10 mouse cellular contexts compared by ENCODE assay signal in genomic region chr8:79384276-79385271, GRCm38 (mm10). TPM values are rescaled to one million over a fixed set of nuclear protein-coding genes. Genes with fewer than 3 reads are reported as not detected.
DNase-seq lines count a peak whose midpoint lies in the region; ATAC-seq lines count a peak whose summit lies in the region.
"Had no signal": no experiment of that assay in that cellular context is flagged by ENCODE, and none has a peak within 500 bp of the region (broad histone marks: within the 10 kb centered on the region; RNA-seq: fewer than 3 reads in every experiment).

No protein-coding gene starts in this region.

- no peak for DNase-seq in kidney, postnatal 14 days
- no peak for DNase-seq in spleen, postnatal 4 days (ENCODE audit: low spot score in 2 of 2)
- DNase-seq: layer of hippocampus, postnatal 36 days; thymus, postnatal 36 days had no signal

- peak; percentile 32; the same call in 1 of the 2 replicates for ATAC-seq in kidney, embryonic 14.5 days (ENCODE audit: low FRiP score, low TSS enrichment)
- no peak for ATAC-seq in embryonic facial prominence, embryonic 13.5 days (ENCODE audit: insufficient number of reproducible peaks, insufficient read depth, low FRiP score, low TSS enrichment, low read depth)
- ATAC-seq in intestine, embryonic 15.5 days, result no peak
- ATAC-seq in midbrain, embryonic 13.5 days, result peak; percentile 44
- no peak for ATAC-seq in megakaryocyte, adult 5-6 weeks (ENCODE audit: poor library complexity, severe bottlenecking)

- H3K9me3 ChIP-seq in kidney, embryonic 14.5 days (ENCODE audit: control insufficient read depth, low read length), result no peaks in the 10 kb centered on the region
- H3K9me3 ChIP-seq in embryonic facial prominence, embryonic 13.5 days, result peaks cover 4% of the 10 kb centered on the region; the same call in 1 of the 2 replicates
- no peaks in the 10 kb centered on the region for H3K9me3 ChIP-seq in intestine, embryonic 15.5 days
- H3K9me3 ChIP-seq in midbrain, embryonic 13.5 days, result no peaks in the 10 kb centered on the region

- H3K27me3 ChIP-seq in kidney, embryonic 14.5 days (ENCODE audit: control insufficient read depth, insufficient read depth, low read length), result no peaks in the 10 kb centered on the region
- no peaks in the 10 kb centered on the region for H3K27me3 ChIP-seq in embryonic facial prominence, embryonic 13.5 days
- H3K27me3 ChIP-seq in intestine, embryonic 15.5 days (replicated peaks), result no peaks in the 10 kb centered on the region
- no peaks in the 10 kb centered on the region for H3K27me3 ChIP-seq in midbrain, embryonic 13.5 days

- H3K36me3 ChIP-seq in kidney, embryonic 14.5 days (ENCODE audit: control insufficient read depth, insufficient read depth, low read length), result no peaks in the 10 kb centered on the region
- H3K36me3 ChIP-seq in embryonic facial prominence, embryonic 13.5 days, result peaks cover 3% of the 10 kb centered on the region; the same call in 1 of the 2 replicates
- no peaks in the 10 kb centered on the region for H3K36me3 ChIP-seq in intestine, embryonic 15.5 days
- peaks cover 17% of the 10 kb centered on the region for H3K36me3 ChIP-seq in midbrain, embryonic 13.5 days
- H3K36me3 ChIP-seq: G1E had no signal

- 19% methylated on average over 25 of the region's 25 CpGs for WGBS in kidney, embryonic 14.5 days
- WGBS in embryonic facial prominence, embryonic 13.5 days, result 21% methylated on average over 25 of the region's 25 CpGs
- WGBS in intestine, embryonic 15.5 days, result 39% methylated on average over 25 of the region's 25 CpGs
- WGBS in midbrain, embryonic 13.5 days, result 10% methylated on average over 25 of the region's 25 CpGs

- H3K4me2 ChIP-seq in kidney, embryonic 14.5 days (replicated peaks; ENCODE audit: low read depth, low read length), result peak overlapping the region; percentile 31
- H3K4me2 ChIP-seq in embryonic facial prominence, embryonic 13.5 days, result peak overlapping the region; percentile 32
- H3K4me2 ChIP-seq in intestine, embryonic 15.5 days (replicated peaks), result peak overlapping the region; percentile 3
- peak overlapping the region; percentile 45 for H3K4me2 ChIP-seq in midbrain, embryonic 13.5 days (replicated peaks)

- H3K4me1 ChIP-seq in kidney, embryonic 14.5 days (ENCODE audit: control insufficient read depth, insufficient read depth, low read length), result peaks cover 33% of the 10 kb centered on the region
- H3K4me1 ChIP-seq in embryonic facial prominence, embryonic 13.5 days, result peaks cover 88% of the 10 kb centered on the region
- peaks cover 27% of the 10 kb centered on the region for H3K4me1 ChIP-seq in intestine, embryonic 15.5 days (replicated peaks)
- H3K4me1 ChIP-seq in midbrain, embryonic 13.5 days (replicated peaks), result peaks cover 56% of the 10 kb centered on the region

- peak overlapping the region; percentile 17 for H3K4me3 ChIP-seq in kidney, embryonic 14.5 days (ENCODE audit: low read length)
- H3K4me3 ChIP-seq in embryonic facial prominence, embryonic 13.5 days, result peak overlapping the region; percentile 9; the same call in 1 of the 2 replicates
- H3K4me3 ChIP-seq in intestine, embryonic 15.5 days (replicated peaks), result no peak overlapping the region
- 0 out of 2 replicates have a peak overlapping the region, but pooled peaks have one; percentile 6 for H3K4me3 ChIP-seq in midbrain, embryonic 13.5 days (replicated peaks)

- H3K27ac ChIP-seq in kidney, embryonic 14.5 days (ENCODE audit: low read depth, low read length), result peak overlapping the region; percentile 42; the same call in 1 of the 2 replicates
- no peak overlapping the region; the same call in 1 of the 2 replicates for H3K27ac ChIP-seq in embryonic facial prominence, embryonic 13.5 days
- H3K27ac ChIP-seq in intestine, embryonic 15.5 days, result no peak overlapping the region
- H3K27ac ChIP-seq in midbrain, embryonic 13.5 days, result no peak overlapping the region; the same call in 1 of the 2 replicates

- H3K9ac ChIP-seq in kidney, embryonic 14.5 days (ENCODE audit: low read depth, low read length), result peak overlapping the region; percentile 18; the same call in 1 of the 2 replicates
- 0 out of 2 replicates have a peak overlapping the region, but pooled peaks have one; percentile 27 for H3K9ac ChIP-seq in embryonic facial prominence, embryonic 13.5 days
- no peak overlapping the region for H3K9ac ChIP-seq in intestine, embryonic 15.5 days
- 0 out of 2 replicates have a peak overlapping the region, but pooled peaks have one; percentile 7 for H3K9ac ChIP-seq in midbrain, embryonic 13.5 days (replicated peaks)

RNA-seq across cellular contexts. Expression of gene Smad1, which starts 14.7 kb away (rescaled TPM):
- 34.5 and 50.3 TPM in 2 replicates for polyA plus RNA-seq in kidney, embryonic 14.5 days (2014; fragmentation: Nextera tagmentation; extraction: Ambion mirVana)
- polyA plus RNA-seq in embryonic facial prominence, embryonic 13.5 days (2015; fragmentation: Nextera tagmentation; extraction: Ambion mirVana), result 53.9 and 58.0 TPM in 2 replicates
- 37.6 and 39.9 TPM in 2 replicates for polyA plus RNA-seq in intestine, embryonic 15.5 days (2015; fragmentation: Nextera tagmentation; extraction: Ambion mirVana)
- polyA plus RNA-seq in midbrain, embryonic 13.5 days (2015; fragmentation: Nextera tagmentation; extraction: Ambion mirVana), result 63.2 and 64.6 TPM in 2 replicates
- 14.3 and 17.1 TPM in 2 replicates for total RNA-seq in megakaryocyte, adult 5-6 weeks (2015)
- 14.1 and 21.6 TPM in 2 replicates for total RNA-seq in megakaryocyte, adult 5-6 weeks (2017)

Comparison
In these comparisons a context has a peak if more than half of its experiments do, and no peak if none do; other contexts are left out.
1. ATAC-seq: peak in kidney, embryonic 14.5 days (single experiment) and midbrain, embryonic 13.5 days (single experiment); none in embryonic facial prominence, embryonic 13.5 days (single experiment), intestine, embryonic 15.5 days (single experiment) and megakaryocyte, adult 5-6 weeks (single experiment).
2. Peak in every context shown above with its lines, with median percentiles within 50 percentile points of each other: H3K4me2 ChIP-seq.